In the genomic region with DNA sequence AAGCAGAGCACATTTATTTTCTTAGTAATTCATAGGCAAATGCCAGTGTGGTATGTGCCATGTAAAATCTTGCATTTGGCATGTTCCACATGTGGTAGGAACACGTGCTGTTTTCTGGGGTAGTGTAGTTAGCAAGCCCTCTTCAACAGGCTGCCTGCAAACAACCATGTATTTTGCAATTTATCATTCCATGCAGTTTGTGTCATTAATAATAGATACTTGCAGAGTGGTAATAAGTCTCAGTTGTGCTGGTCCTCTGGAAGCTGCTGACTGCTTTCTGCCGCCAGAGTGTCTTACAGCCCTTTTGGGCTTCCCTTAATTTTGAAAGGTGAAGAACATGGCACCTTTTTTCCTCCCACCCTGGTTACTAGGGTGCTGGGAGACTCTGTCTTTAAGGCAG, we compare ENCODE assay signal across 15 mouse cellular contexts. TPM values are rescaled to one million over a fixed set of nuclear protein-coding genes. Genes with fewer than 3 reads are reported as not detected.
A peak's percentile ranks its signal among the peaks of the same experiment; 100 is the strongest.
DNase-seq lines count a peak whose midpoint lies in the region; ATAC-seq and TF ChIP-seq lines count a peak whose summit lies in the region.
"Had no signal": no experiment of that assay in that cellular context is flagged by ENCODE, and none has a peak within 500 bp of the region (broad histone marks: within the 10 kb centered on the region; RNA-seq: fewer than 3 reads in every experiment).

No protein-coding gene starts in this region.

- peak; percentile 28 for DNase-seq in forebrain, embryonic 11.5 days (ENCODE audit: low spot score)
- DNase-seq in kidney, adult 2 months, result no peak
- no peak for DNase-seq in kidney, postnatal 4 days
- DNase-seq in limb, embryonic 11.5 days (ENCODE audit: low spot score), result no peak
- no peak for DNase-seq in cerebellum, adult 8-10 months
- DNase-seq: cerebellum, adult 18-20 months; embryo, embryonic 11 days; kidney, postnatal 36 days; liver, postnatal 0 days; thymus, postnatal 4 days had no signal

- H3K4me1 ChIP-seq in forebrain, embryonic 11.5 days (replicated peaks; ENCODE audit: control insufficient read depth, insufficient read depth, low read length), result peaks cover 11% of the 10 kb centered on the region; the same call in 1 of the 2 replicates
- H3K4me1 ChIP-seq in forebrain, embryonic 16.5 days (replicated peaks; ENCODE audit: control insufficient read depth, insufficient read depth, low read length), result peaks cover 14% of the 10 kb centered on the region
- no peaks in the 10 kb centered on the region for H3K4me1 ChIP-seq in kidney, adult 2 months (ENCODE audit: control insufficient read depth, insufficient read depth, low read length)
- H3K4me1 ChIP-seq in embryonic facial prominence, embryonic 12.5 days, result peaks cover 43% of the 10 kb centered on the region
- peaks cover 27% of the 10 kb centered on the region for H3K4me1 ChIP-seq in limb, embryonic 11.5 days (ENCODE audit: control insufficient read depth, insufficient read depth, low read length)

- 43% methylated on average over 2 of the region's 2 CpGs for WGBS in forebrain, embryonic 11.5 days
- WGBS in forebrain, embryonic 16.5 days, result 60% methylated on average over 2 of the region's 2 CpGs
- WGBS in kidney, adult 2 months, result 78% methylated on average over 2 of the region's 2 CpGs
- WGBS in embryonic facial prominence, embryonic 12.5 days, result 54% methylated on average over 2 of the region's 2 CpGs
- 32% methylated on average over 2 of the region's 2 CpGs for WGBS in limb, embryonic 11.5 days

- TF ChIP-seq CTCF in kidney, adult 2 months (conservative IDR thresholded peaks at IDR 0.05; ENCODE audit: insufficient read depth, insufficient read length, low read depth, low read length), result no peak

- H3K9me3 ChIP-seq in forebrain, embryonic 11.5 days (ENCODE audit: control insufficient read depth, low read length), result no peaks in the 10 kb centered on the region
- no peaks in the 10 kb centered on the region for H3K9me3 ChIP-seq in forebrain, embryonic 16.5 days (ENCODE audit: control insufficient read depth, low read length)
- H3K9me3 ChIP-seq in embryonic facial prominence, embryonic 12.5 days, result no peaks in the 10 kb centered on the region
- no peaks in the 10 kb centered on the region for H3K9me3 ChIP-seq in limb, embryonic 11.5 days (ENCODE audit: control insufficient read depth, low read length)
- H3K9me3 ChIP-seq: stomach, embryonic 15.5 days had no signal

- no peak overlapping the region for H3K4me3 ChIP-seq in forebrain, embryonic 11.5 days (ENCODE audit: low read depth, low read length)
- no peak overlapping the region for H3K4me3 ChIP-seq in forebrain, embryonic 16.5 days (replicated peaks; ENCODE audit: low read length)
- peak overlapping the region; percentile 21; the same call in 1 of the 2 replicates for H3K4me3 ChIP-seq in kidney, adult 2 months (ENCODE audit: insufficient read depth, low read depth, low read length)
- H3K4me3 ChIP-seq in embryonic facial prominence, embryonic 12.5 days, result peak overlapping the region; percentile 23
- no peak overlapping the region for H3K4me3 ChIP-seq in limb, embryonic 11.5 days (ENCODE audit: low read depth, low read length)
- H3K4me3 ChIP-seq: megakaryocyte, embryonic 14.5 days; stomach, embryonic 15.5 days had no signal

- no peak overlapping the region for H3K27ac ChIP-seq in forebrain, embryonic 11.5 days (ENCODE audit: low read depth, low read length)
- H3K27ac ChIP-seq in forebrain, embryonic 16.5 days (ENCODE audit: low read length), result no peak overlapping the region
- H3K27ac ChIP-seq in kidney, adult 2 months (ENCODE audit: insufficient read depth, low read depth, low read length), result 0 out of 2 replicates have a peak overlapping the region, but pooled peaks have one; percentile 26
- H3K27ac ChIP-seq in embryonic facial prominence, embryonic 12.5 days, result peak overlapping the region; percentile 65; the same call in 1 of the 2 replicates
- no peak overlapping the region for H3K27ac ChIP-seq in limb, embryonic 11.5 days (replicated peaks; ENCODE audit: low read depth, low read length)
- H3K27ac ChIP-seq: stomach, embryonic 15.5 days had no signal

- no peak for TF ChIP-seq POLR2A in kidney, adult 2 months (IDR thresholded peaks at IDR 0.05; ENCODE audit: low read depth, low read length)

- no peak for ATAC-seq in forebrain, embryonic 11.5 days (replicated peaks; ENCODE audit: low FRiP score)
- no peak for ATAC-seq in forebrain, embryonic 16.5 days
- ATAC-seq in embryonic facial prominence, embryonic 12.5 days (ENCODE audit: insufficient number of reproducible peaks, insufficient read depth, low FRiP score, low TSS enrichment), result no peak
- ATAC-seq in limb, embryonic 11.5 days (ENCODE audit: insufficient number of reproducible peaks, low FRiP score, low TSS enrichment, low read depth), result no peak
- ATAC-seq in activated CD4-positive, CD25-positive, alpha-beta regulatory T cell, adult 4 months, result no peak
- ATAC-seq: liver, postnatal 0 days had no signal

- no peaks in the 10 kb centered on the region for H3K36me3 ChIP-seq in forebrain, embryonic 11.5 days (ENCODE audit: control insufficient read depth, insufficient read depth, low read length)
- H3K36me3 ChIP-seq in forebrain, embryonic 16.5 days (ENCODE audit: control insufficient read depth, insufficient read depth), result no peaks in the 10 kb centered on the region
- no peaks in the 10 kb centered on the region for H3K36me3 ChIP-seq in kidney, adult 2 months (ENCODE audit: control insufficient read depth, insufficient read depth, low read length)
- no peaks in the 10 kb centered on the region for H3K36me3 ChIP-seq in embryonic facial prominence, embryonic 12.5 days
- H3K36me3 ChIP-seq in limb, embryonic 11.5 days (ENCODE audit: control insufficient read depth, insufficient read depth, low read length), result no peaks in the 10 kb centered on the region
- H3K36me3 ChIP-seq: stomach, embryonic 15.5 days had no signal

- H3K4me2 ChIP-seq in forebrain, embryonic 11.5 days (ENCODE audit: low read depth, low read length, severe bottlenecking), result peak overlapping the region; percentile 15; the same call in 1 of the 2 replicates
- H3K4me2 ChIP-seq in forebrain, embryonic 16.5 days (ENCODE audit: low read length), result no peak overlapping the region
- peak overlapping the region; percentile 63 for H3K4me2 ChIP-seq in embryonic facial prominence, embryonic 12.5 days (replicated peaks)
- H3K4me2 ChIP-seq in limb, embryonic 11.5 days (ENCODE audit: low read depth, severe bottlenecking), result peak overlapping the region; percentile 13
- H3K4me2 ChIP-seq: stomach, embryonic 15.5 days had no signal

- H3K9ac ChIP-seq in forebrain, embryonic 11.5 days (ENCODE audit: low read length), result no peak overlapping the region
- no peak overlapping the region for H3K9ac ChIP-seq in forebrain, embryonic 16.5 days (replicated peaks; ENCODE audit: low read depth, low read length)
- 0 out of 2 replicates have a peak overlapping the region, but pooled peaks have one; percentile 33 for H3K9ac ChIP-seq in embryonic facial prominence, embryonic 12.5 days
- no peak overlapping the region for H3K9ac ChIP-seq in limb, embryonic 11.5 days (ENCODE audit: low read length)
- H3K9ac ChIP-seq: liver, postnatal 0 days; stomach, embryonic 15.5 days had no signal

- H3K27me3 ChIP-seq in forebrain, embryonic 11.5 days (ENCODE audit: control insufficient read depth, insufficient read depth, low read length), result peaks cover 74% of the 10 kb centered on the region
- H3K27me3 ChIP-seq in forebrain, embryonic 16.5 days (replicated peaks; ENCODE audit: control insufficient read depth, insufficient read depth, low read length), result peaks cover 60% of the 10 kb centered on the region
- H3K27me3 ChIP-seq in kidney, adult 2 months (replicated peaks; ENCODE audit: control insufficient read depth, insufficient read depth, low read length), result peaks cover 3% of the 10 kb centered on the region; the same call in 1 of the 2 replicates
- peaks cover 74% of the 10 kb centered on the region for H3K27me3 ChIP-seq in embryonic facial prominence, embryonic 12.5 days
- peaks cover 59% of the 10 kb centered on the region for H3K27me3 ChIP-seq in limb, embryonic 11.5 days (ENCODE audit: control insufficient read depth, insufficient read depth, low read length)

RNA-seq across cellular contexts. Expression of a gene that starts 6.3 kb away (rescaled TPM):
- 5.0 and 5.5 TPM in 2 replicates for polyA plus RNA-seq in forebrain, embryonic 11.5 days (2014; fragmentation: Nextera tagmentation; extraction: Ambion mirVana)
- polyA plus RNA-seq in forebrain, embryonic 16.5 days (2015; fragmentation: Nextera tagmentation; extraction: Ambion mirVana), result 0.57 and 1.1 TPM in 2 replicates
- polyA plus RNA-seq in kidney, adult 2 months (2012; rRNA removed), result 3.7 and 5.2 TPM in 2 replicates
- polyA plus RNA-seq in embryonic facial prominence, embryonic 12.5 days (2016; fragmentation: Nextera tagmentation; extraction: Ambion mirVana), result 10.4 and 11.6 TPM in 2 replicates
- polyA plus RNA-seq in limb, embryonic 11.5 days (2014; fragmentation: Nextera tagmentation; extraction: Ambion mirVana), result 5.6 and 6.4 TPM in 2 replicates
- not detected for polyA plus RNA-seq in activated CD4-positive, CD25-positive, alpha-beta regulatory T cell, adult 4 months (2017; shearing (Covaris generic))
- polyA plus RNA-seq: liver, postnatal 0 days had no signal

Comparison
In these comparisons a context has a peak if more than half of its experiments do, and no peak if none do; other contexts are left out.
1. H3K27ac ChIP-seq: peak in kidney, adult 2 months (single experiment) and embryonic facial prominence, embryonic 12.5 days (single experiment); none in forebrain, embryonic 11.5 days (single experiment), forebrain, embryonic 16.5 days (single experiment) and limb, embryonic 11.5 days (single experiment).
2. H3K4me3 ChIP-seq: peak in kidney, adult 2 months (single experiment) and embryonic facial prominence, embryonic 12.5 days (single experiment); none in forebrain, embryonic 11.5 days (single experiment), forebrain, embryonic 16.5 days (single experiment) and limb, embryonic 11.5 days (single experiment).